Mouse (Mus musculus) left cerebral cortex, postnatal 36 days (tissue): ENCODE measurements around the gene Syt13. TPM values are rescaled to one million over a fixed set of nuclear protein-coding genes. Genes with fewer than 3 reads are reported as not detected.

ENCODE experiments used
- DNase-seq, 2 experiments: peaks; one replicate each; pipeline ENCODE4 v3.0.0; 2021 to 2022; ENCODE audit warnings: low spot score in 2 of 2, mixed read lengths in 1 of 2
- intact Hi-C: fragments of 180-260 bp; cut with DNase I; formaldehyde crosslinking; loops from one replicate; pipeline ENCODE4 v1.15.1; 2025
- total RNA-seq, 2 experiments: library from RNA; stranded (reverse); gene quantifications; 2 replicates each; pipeline ENCODE4 v1.2.3; 2021

The Syt13 gene
- total RNA-seq, 2 experiments from 2014 or later = 174 to 218 TPM

DNA sequence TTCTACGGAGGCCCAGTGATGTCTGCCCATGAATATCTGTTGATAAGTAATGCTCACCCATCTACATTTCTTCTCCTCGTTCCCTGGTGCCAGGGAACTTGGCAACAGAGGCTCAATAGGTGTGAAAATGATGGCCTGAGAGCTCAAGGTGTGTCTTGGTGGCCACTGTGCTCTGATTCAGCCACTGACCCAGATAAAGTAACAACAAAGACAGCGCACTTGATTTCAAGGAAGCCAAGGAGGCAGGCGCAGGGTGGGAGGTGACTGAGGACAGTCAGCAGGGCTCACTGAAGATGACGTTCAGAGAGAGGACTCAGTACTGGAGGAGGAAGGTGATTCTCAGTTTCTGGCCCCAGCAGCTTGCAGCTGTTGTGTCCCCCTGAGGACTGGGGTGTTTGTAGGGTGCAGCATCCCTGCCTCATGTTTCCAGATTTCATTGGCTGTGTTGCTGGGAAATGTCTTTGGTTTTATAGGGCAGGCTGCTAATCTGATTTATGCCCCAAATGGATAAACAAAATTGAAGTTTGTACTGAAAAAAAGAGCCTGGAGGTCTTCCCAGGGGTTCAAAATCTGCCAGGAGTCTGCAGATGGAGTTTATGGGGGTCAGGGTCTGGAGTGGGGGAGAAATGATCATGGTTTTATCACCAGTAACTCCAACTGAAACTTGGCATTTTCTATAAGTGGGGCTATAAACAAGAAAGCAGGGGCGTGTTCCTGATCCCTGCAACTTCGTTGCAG lies 2.7 kb downstream of the Syt13 start:
- DNase-seq = no peak
- intact Hi-C loops = loop anchor here (2.0 to 5.0 kb wide), 2 partner anchors 17 to 35 kb away; no protein-coding TSS in a partner anchor

DNA sequence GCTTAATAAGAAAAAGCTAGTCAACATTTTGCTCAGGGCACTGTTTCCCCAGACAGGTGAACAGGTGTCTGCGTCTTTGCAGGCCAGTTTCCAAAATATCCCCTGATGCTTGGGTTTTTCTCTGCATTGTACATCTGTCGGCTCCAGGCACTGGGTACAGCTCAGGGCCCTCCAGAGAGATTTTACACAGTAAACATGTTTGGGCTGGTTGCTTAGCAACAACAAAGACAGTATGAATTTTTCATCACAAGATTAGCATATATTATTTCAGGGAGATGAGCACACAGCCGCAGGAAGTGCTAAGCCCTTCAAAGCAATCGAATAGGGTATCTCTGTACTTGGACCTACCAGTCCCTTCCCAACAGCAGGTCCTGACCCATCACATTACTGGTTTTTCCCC lies 5.8 kb downstream of the Syt13 start:
- intact Hi-C loops = no loop called here
- DNase-seq = no peak

DNA sequence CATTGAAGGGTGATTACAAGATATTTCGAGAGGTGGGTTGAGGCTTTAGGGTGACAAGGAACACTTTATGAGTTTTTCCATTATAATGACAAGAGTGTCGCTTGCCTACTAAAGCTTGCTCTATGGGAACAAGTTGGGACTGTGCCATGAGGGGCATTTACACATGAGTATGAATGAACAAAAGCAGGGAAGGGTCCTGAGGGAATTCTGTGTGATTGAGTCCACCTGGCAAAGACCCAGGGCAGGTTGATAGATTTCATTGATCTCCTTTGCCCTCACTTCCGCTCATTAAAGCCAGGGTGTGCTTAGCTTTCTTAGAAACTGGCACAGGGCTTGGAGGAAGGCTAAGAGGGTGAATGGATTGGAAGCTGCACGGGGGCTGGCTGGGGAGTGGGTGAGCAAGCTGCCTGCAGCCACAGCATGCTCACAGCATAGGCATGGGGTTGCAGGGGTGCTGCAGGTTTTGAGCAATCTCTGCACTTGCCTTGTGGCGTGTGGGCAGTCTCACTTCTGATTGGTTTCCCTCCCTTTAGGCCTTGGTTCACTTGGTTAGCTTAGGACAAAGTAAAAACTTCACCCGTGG lies 9.9 kb downstream of the Syt13 start:
- no peak for DNase-seq
- intact Hi-C loops = no loop called here

DNA sequence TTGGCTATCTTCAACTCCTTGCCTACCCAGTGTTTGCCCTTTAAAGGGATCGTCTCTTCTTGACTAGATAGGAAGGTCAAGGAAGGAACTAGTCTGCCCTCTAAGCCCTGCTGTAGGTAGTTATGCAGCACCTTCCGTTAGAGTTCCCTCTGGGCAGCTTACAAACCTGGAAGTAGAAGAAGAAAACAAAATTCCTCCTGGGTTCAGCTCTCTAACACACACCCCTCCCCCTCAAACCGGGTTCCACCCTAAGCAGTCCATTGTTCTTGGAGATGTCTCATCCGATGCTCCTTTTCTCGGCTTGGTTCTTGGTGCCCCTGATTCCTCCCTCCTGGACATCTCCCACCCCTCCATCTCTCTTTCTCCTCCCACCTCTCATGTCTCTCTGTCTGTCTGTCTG lies 14.8 kb downstream of the Syt13 start:
- intact Hi-C loops = no loop called here
- no peak for DNase-seq

DNA sequence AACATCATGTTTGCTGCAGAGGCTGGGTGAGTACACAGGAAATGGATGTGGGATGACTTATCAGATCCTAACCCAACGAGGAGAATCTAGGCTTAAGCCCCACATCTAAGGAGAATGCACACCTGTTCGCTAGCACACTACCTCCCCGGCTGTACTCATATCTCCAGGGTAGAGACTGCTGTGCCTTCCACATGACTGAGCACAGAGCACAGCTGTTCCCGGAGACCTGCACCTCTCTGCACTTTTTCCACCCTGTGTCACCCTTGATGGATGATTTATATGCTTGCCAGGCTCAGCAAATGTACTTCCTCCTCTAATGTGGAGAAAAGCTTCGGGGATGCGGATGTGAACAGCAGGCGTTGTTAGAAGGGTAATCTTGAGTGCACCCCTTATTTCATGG lies 16.2 kb downstream of the Syt13 start:
- DNase-seq = no peak
- intact Hi-C loops = no loop called here

DNA sequence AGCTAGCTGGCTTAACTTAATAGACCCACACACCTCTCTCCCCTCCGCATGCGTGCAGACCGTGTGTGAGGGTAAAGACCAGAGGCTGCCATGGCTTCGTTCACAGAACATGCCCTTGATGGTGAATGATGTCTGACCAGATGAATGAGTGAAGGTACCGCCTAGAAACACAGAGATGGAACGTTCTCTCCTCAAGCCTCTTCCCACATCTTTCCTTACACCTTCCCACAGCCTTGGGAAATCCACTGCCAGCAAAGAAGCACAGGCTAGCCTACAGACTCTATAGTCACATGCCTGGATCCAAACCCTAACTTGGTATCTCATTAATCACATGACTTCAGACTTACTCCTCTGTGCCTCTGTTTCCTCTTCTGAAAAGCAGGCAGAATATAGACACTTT lies 18.5 kb downstream of the Syt13 start:
- no peak for DNase-seq
- intact Hi-C loops = no loop called here

DNA sequence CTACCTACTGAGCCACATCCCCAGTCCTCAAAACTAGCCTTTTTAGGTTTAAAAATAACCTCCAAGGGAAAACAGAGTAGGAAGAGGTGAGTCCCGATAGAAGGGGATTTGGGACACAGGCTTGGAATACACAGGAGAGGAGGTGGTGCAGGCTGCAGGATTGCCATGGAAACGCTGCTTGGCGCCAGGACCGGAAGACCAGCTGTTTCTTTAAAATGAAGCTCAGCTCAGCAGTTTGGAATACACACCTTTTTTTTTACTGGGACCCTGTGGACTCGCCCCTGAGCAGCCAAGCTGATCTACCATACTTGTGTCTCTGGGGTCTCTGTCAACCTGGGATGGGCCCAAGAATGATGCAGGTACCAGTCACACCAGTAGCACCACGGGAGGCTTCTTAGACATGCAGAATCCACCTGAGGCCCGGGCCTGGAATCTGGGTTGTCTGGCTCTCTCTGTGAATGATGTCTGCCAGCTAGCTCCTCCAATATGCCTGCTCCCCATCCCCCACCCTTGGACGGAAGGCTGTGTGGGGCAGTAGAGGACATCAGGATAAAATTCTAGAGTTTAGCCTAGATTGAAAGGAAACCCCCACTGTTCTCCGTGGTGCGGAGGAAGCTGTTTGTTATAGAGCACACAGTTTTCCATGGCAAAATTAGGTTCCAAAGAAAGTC lies 19.5 kb downstream of the Syt13 start:
- DNase-seq = peak; percentile 81 to 84
- intact Hi-C loops = loop anchor here (2.0 kb wide), 1 partner anchor 18 kb away; no protein-coding TSS in a partner anchor

DNA sequence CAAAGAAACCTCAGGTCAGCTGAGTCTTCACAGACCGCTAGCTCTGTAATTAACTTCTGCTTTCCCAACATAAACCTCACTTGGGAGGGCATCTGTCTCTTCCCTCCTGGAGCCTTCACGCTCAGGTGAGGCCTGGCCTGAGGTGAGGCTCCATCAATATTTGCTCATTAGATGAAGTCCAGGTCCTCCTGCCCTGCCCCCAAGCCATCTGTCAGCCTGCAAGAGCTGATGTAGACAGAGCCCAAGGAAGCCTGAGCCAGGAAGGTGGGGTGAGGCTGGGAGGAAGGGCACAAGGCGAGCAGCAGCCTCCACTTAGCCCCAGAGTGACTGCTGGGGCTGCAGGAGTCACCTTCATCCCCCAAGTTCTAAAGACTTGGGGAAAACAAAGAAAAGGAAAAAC lies 20.6 kb downstream of the Syt13 start:
- intact Hi-C loops = loop anchor here (2.0 kb wide), 1 partner anchor 19 kb away; no protein-coding TSS in a partner anchor
- DNase-seq = no peak

DNA sequence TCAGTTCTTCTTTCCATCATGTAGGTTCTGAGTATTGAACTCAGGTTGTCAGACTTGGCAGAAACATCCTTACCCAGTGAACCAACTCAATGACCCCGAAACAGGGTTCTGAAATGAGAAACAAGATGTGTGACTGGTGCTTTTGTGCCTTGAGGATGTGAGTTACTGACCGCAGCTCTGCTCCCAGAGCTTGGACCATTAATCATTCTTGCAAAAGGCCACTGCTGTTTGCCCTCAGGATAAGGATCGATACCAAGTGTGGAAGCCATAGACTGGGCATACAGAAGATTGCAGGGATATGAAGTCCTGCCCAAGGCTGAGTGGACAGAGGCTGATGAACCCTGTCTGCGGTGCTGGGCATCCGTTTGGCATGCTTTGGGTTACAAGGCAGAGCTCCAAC lies 23.2 kb downstream of the Syt13 start:
- intact Hi-C loops = no loop called here
- DNase-seq = no peak

DNA sequence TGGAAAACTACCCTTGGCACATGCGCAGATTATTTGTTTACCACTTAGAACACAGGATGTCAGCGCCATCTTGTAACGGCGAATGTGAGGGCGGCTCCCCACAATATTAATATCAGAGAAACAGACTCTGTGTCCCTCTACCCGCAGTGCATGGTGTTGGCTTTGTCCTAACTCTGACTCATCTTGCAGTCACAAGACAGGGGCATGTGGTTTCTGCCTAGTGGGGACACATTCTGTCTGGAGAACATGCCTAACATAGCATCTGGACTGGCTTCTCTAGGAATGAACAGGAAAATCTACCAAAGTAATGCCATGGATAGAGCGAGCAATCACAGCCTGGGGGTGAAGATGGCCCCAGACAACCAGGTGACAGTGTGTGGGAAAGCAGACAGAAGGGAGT lies 23.9 kb downstream of the Syt13 start:
- intact Hi-C loops = no loop called here
- no peak for DNase-seq

DNA sequence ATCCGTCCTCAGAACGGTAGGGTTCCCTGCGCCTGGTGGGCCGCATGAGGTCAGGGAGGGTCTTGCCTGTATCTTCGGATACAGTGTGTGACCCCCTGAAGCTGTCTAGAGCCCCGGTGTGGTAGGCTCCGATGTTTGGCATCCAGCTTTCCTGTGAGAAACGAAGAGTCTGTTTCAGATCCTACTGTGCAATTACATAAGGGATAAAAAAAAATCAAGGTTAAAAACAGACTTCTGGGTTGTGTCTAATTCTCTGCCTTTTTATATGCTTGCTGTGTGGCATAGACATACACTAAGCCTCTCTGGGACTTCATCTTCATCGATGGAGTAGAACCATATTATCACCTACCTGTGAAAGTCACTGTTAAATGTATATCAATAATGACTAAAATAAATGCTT lies 26.1 kb downstream of the Syt13 start:
- DNase-seq = no peak

DNA sequence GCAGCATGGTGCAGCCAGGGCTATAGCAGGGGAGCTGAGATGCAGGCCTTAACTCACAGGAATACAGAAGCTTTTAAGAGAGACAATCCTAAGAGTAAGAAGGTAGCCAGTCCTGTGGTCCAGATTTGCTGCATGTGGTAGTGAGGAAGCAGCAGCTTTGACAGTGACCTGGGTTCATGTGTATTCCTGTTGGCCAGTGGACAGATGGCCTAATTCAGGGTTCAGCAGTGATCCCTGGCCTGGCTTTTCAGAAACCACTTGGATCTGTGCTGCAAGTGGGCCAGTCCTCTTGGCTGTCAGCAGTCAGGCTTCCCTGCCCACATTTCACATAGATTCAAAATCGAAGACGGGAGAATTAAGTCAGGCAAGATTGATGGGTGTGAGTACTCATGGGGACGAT lies 26.6 kb downstream of the Syt13 start:
- no peak for DNase-seq
- intact Hi-C loops = no loop called here

More for the DNA sequence above, 26.1 kb downstream of the Syt13 start:
- intact Hi-C loops = no loop called here

DNA sequence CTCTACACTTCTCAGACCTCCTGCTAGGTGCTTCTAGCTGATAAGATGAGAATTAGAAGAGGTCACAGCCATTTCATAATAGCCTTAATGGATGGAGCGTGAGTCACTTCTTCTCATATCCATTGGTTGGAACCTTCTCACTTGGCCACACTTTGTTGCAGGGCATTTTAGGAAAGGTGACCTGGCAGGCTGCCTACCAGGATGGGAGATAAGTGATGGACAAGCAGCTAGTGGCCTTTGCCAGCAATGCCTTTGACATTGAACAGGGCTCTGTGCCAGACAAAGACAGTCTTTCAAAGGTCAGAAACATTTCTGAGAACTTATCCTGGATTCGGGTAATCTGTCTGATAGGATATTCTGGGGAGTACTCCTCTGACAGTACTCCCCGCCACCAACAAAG lies 28.5 kb downstream of the Syt13 start:
- intact Hi-C loops = no loop called here

DNA sequence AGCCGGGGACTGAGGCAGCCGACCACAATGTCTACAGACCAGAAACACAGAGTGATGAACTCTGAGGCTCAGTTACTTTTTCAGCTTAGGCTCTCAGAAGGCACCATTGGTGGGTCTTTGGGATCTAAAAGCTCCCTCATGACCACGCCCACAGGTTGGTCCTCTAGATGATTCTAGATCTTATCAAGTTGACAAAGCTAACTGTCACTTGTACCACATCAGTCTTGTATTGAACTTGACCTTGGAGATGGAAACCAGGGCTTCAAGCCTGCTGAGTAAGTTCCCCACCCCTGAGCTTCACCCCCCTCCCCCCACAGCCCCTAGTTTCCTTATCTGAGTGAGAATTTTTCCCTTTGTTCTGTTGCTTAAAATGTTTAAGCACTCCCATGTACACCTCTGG lies 29.5 kb downstream of the Syt13 start:
- intact Hi-C loops = no loop called here
- no peak for DNase-seq

More for the DNA sequence above, 28.5 kb downstream of the Syt13 start:
- no peak for DNase-seq

DNA sequence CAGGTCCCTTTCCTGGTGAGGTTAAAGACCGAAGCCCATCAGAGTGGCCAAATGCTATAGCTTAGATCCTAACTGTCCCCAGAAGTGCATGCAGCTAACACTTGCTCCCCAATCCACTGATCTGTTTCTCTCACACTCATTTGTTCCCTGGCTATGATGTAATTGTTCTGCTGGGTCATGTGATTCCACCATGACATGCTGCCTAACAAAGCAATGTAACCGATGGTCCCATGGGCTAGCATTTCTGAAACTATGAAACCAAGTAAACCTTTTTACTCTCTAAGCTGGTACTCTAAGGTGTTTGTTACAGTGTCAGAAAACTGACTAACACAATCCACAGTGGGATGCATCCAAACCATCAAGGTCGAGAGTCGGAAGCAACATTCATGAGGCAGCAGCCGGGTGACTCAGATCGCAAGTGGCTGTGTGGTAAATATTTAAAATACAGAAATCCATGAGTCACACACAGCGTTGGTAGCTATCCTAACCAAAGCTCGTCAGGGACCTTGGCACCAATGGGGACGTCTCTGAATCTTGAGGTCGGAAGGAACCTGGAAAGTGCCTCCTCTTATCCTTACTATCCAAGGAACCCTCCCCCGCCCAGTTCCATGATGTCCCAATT lies 30.3 kb downstream of the Syt13 start:
- DNase-seq = no peak
- intact Hi-C loops = no loop called here

DNA sequence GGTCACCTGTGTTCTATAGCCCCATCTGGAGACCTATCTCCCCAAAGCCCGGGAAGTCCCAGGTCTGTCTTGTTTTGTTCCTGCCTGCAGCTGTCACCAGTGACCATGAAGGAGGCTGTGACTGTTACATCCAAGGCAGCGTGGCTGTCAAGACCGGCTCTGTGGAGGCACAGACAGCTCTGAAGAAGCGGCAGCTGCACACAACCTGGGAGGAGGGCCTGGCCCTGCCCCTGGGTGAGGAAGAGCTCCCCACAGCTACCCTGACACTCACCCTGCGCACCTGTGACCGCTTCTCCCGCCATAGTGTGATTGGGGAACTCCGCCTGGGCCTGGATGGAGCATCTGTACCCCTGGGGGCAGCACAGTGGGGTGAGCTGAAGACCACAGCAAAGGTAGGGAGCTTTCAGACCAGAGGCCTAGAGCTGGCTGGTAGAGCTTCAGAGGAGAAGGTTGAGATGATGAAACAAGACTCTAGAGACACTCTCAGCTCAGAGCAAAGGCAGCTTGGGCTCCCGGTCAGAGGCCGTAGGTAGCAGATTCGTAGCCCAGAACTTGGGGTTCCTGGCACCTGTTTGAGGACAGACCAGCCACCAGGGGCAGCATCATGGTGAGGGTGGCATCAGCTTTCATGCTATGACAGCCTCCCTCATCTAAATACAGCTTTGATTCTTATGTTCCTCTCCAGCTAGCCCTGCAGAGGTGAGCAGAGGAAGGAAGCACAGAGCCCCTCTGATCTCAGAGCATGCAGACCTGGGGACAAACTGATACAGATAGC lies 31.1 kb downstream of the Syt13 start:
- intact Hi-C loops = no loop called here
- DNase-seq = no peak

DNA sequence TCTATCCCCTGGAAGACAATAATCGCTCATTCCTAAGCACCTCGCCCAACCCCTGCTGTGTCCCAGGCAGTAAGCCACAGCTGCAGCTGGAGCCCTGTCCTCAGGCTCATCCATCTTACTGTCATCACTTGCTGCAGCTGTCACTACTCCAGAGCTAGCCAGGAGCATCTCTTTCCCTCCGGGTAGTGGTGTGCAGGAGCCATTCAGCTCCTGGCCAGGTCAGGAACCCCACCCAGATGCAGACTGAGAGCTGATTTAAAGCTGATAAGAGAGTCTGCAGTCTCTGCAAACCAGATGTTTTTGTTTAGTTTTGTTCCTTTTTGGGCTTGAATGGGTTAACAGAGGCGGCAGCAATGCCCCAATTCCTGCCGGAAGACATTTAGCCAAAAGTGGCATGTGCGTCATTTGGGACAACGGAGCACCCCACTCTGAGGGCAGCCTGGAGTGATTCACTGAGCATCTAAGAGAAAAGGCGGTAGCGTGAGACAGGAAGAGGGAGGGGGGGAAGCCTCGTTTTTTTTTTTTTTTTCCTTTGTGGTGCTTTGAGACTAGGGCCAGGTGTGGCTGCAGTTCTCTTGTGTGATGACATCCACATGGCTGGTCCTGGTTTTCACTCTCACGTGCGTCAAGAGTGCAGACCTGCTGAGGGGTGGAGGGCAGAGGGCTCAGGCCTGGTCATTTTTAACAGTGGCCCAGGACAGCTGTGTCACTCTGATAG lies 33.2 kb downstream of the Syt13 start:
- DNase-seq = peak in 1 of 2 experiments; percentile 50
- intact Hi-C loops = no loop called here

DNA sequence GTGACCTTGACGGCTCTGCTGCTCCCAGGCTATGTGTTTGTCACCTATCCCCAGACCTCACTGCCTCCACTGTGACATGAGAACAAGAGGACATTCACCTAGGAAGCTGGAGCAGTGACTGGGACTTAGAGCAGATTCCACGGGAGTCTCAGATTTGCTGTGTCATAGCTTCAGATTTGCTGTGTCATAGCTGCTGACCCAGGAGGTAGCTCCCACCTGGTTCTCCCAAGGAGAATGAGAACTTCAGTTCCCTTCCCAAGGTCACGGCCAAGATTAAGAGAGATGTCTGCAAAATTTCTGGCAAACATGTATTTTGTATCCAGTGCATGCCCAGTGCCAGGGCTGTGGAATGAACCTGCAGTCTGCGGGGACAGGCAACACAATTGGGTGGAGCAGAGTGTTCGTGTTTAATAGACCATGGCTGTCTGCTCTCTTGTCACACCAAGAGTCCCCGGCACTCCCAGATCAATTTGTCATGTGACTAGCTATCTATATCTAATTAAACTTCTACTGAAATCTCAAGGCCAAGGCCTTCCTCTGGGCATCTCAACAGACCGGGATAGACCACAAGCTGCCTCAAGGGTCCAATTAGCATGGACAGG lies 33.9 kb downstream of the Syt13 start:
- no peak for DNase-seq
- intact Hi-C loops = no loop called here

DNA sequence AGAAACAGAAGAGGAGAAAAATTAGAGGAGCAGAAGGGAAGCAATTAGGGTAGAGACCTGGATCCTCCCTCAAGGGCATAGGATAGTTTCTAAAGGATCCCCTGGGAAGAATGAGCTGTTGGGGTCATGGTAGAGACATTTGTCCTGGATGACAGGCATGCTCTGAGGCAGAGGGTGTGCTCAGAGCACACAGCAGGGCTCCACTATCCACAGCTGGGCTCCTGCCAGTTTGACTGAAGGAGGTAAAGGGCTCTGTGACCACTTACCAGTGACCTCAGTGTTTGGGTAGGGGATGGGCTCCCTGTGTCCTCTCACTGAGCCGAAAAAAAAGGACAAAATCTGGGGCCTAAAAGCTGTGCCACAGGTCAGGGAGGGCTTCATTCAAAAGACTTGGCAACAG lies 34.6 kb downstream of the Syt13 start:
- intact Hi-C loops = no loop called here
- no peak for DNase-seq
